ENCODE assay signal across 9 mouse cellular contexts in the genomic region with DNA sequence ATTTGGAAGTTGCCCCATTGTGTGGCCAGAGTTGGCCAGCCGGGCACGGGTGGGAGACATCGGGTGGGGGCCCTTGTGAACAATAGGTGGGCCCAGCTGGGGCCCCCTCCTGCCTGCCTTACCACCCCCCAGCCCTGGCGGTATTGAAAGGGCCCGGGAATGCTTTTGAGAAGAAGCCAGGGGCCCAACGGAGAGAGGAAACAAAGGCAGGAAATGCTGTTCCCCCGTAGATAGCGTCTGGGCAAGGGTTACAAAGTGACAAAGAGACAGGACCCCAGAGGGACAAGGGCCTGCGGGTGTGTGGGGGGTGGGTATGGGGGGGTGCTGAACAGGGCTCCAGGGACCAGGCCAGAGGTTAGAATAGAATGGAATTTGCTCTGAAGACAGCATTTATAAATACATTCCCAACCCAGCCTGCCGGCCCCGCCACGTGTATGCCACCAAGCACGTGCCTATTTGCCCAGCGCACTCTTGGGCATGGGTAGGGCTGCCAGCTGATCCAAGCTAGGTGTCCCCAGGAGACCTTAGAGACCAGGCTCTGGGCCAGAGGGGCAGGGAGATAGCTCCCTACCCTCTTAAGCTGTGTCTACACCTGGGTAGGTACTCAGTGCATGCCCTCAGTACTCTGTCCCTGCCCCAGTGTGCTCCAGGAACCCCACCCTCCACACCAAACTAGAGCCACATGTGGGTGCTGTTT. TPM values are rescaled to one million over a fixed set of nuclear protein-coding genes. Genes with fewer than 3 reads are reported as not detected.
DNase-seq lines count a peak whose midpoint lies in the region; ATAC-seq and TF ChIP-seq lines count a peak whose summit lies in the region.
"Had no signal": no experiment of that assay in that cellular context is flagged by ENCODE, and none has a peak within 500 bp of the region (broad histone marks: within the 10 kb centered on the region; RNA-seq: fewer than 3 reads in every experiment).

No protein-coding gene starts in this region.

- DNase-seq in 416B (ENCODE audit: low read depth): peak; percentile 72
- peak; percentile 31 for DNase-seq in hindbrain, embryonic 11.5 days (ENCODE audit: low spot score)
- DNase-seq in liver, embryonic 14.5 days (ENCODE audit: low read depth in 3 of 3, low spot score in 3 of 3): no peak
- DNase-seq in cerebellum, postnatal 25 days: no peak
- DNase-seq in urinary bladder, adult 2 months (ENCODE audit: low spot score): no peak
- DNase-seq in gastrocnemius, postnatal 36 days: no peak

- peak; percentile 40 for ATAC-seq in common myeloid progenitor, adult 5-6 weeks (replicated peaks; ENCODE audit: low read depth, poor library complexity, severe bottlenecking)
- ATAC-seq in hindbrain, embryonic 11.5 days (ENCODE audit: low FRiP score): no peak
- 0 out of 2 replicates have a peak, but pooled peaks have one; percentile 18 for ATAC-seq in liver, embryonic 14.5 days (ENCODE audit: insufficient read depth)
- ATAC-seq in inflammation-experienced regulatory T-cells, adult 6 months: no peak

- no peak overlapping the region for H3K9ac ChIP-seq in hindbrain, embryonic 11.5 days (ENCODE audit: low read depth, low read length)
- no peak overlapping the region for H3K9ac ChIP-seq in liver, embryonic 14.5 days (replicated peaks)
- H3K9ac ChIP-seq: limb, embryonic 12.5 days had no signal

- peak overlapping the region; percentile 53 for H3K27ac ChIP-seq in hindbrain, embryonic 11.5 days (ENCODE audit: low read depth, low read length)
- no peak overlapping the region for H3K27ac ChIP-seq in liver, embryonic 14.5 days
- H3K27ac ChIP-seq: limb, embryonic 12.5 days had no signal

- TF ChIP-seq CTCF in liver, embryonic 14.5 days (IDR thresholded peaks at IDR 0.05; ENCODE audit: low read depth): no peak

- no peak for TF ChIP-seq EP300 in liver, embryonic 14.5 days (IDR thresholded peaks at IDR 0.05; ENCODE audit: low read depth)

- no peaks in the 10 kb centered on the region for H3K9me3 ChIP-seq in hindbrain, embryonic 11.5 days (ENCODE audit: control insufficient read depth, low read length)
- no peaks in the 10 kb centered on the region for H3K9me3 ChIP-seq in liver, embryonic 14.5 days (ENCODE audit: control insufficient read depth, low read length)
- H3K9me3 ChIP-seq: limb, embryonic 12.5 days had no signal

- peaks cover 10% of the 10 kb centered on the region for H3K4me1 ChIP-seq in hindbrain, embryonic 11.5 days (replicated peaks; ENCODE audit: control insufficient read depth, insufficient read depth, low read length)
- H3K4me1 ChIP-seq in liver, embryonic 14.5 days (replicated peaks; ENCODE audit: control insufficient read depth in 2 of 2, insufficient read depth in 2 of 2, low read length in 1 of 2): peaks cover 0 to 17% of the 10 kb centered on the region in 2 experiments; a peak in 2 of 4 replicates
- H3K4me1 ChIP-seq: limb, embryonic 12.5 days had no signal

- no peak overlapping the region for H3K4me3 ChIP-seq in hindbrain, embryonic 11.5 days (ENCODE audit: low read depth, low read length)
- no peak overlapping the region for H3K4me3 ChIP-seq in liver, embryonic 14.5 days (ENCODE audit: insufficient read depth in 1 of 2, low read depth in 2 of 2, low read length in 2 of 2)
- H3K4me3 ChIP-seq: limb, embryonic 12.5 days had no signal

- intact Hi-C loops in gastrocnemius, postnatal 36 days (cut with DNase I): loop anchor here (5.0 kb wide), 1 partner anchor 52 kb away; no protein-coding TSS in a partner anchor

- 26% methylated on average over 14 of the region's 14 CpGs for WGBS in hindbrain, embryonic 11.5 days
- 11% methylated on average over 14 of the region's 14 CpGs for WGBS in liver, embryonic 14.5 days (ENCODE audit: insufficient replicate concordance)

- no peak overlapping the region for H3K4me2 ChIP-seq in hindbrain, embryonic 11.5 days (replicated peaks; ENCODE audit: low read depth, low read length)
- H3K4me2 ChIP-seq in liver, embryonic 14.5 days (ENCODE audit: low read depth): no peak overlapping the region; the same call in 1 of the 2 replicates
- H3K4me2 ChIP-seq: limb, embryonic 12.5 days had no signal

- peaks cover under 1% of the 10 kb centered on the region; the same call in 1 of the 2 replicates for H3K27me3 ChIP-seq in hindbrain, embryonic 11.5 days (ENCODE audit: control insufficient read depth, insufficient read depth, low read length)
- no peaks in the 10 kb centered on the region for H3K27me3 ChIP-seq in liver, embryonic 14.5 days (ENCODE audit: control insufficient read depth, insufficient read depth, low read length)

- no peaks in the 10 kb centered on the region for H3K36me3 ChIP-seq in hindbrain, embryonic 11.5 days (ENCODE audit: control insufficient read depth, insufficient read depth, low read length)
- no peaks in the 10 kb centered on the region for H3K36me3 ChIP-seq in liver, embryonic 14.5 days (replicated peaks; ENCODE audit: control insufficient read depth, insufficient read depth, low read depth)
- H3K36me3 ChIP-seq: limb, embryonic 12.5 days had no signal

RNA-seq across cellular contexts. Expression of a gene that starts 10.0 kb away (rescaled TPM):
- total RNA-seq in common myeloid progenitor, adult 5-6 weeks (2017): 0.10 and 0.82 TPM in 2 replicates
- polyA plus RNA-seq in hindbrain, embryonic 11.5 days (2014; fragmentation: Nextera tagmentation; extraction: Ambion mirVana): 1.9 and 2.2 TPM in 2 replicates
- polyA plus RNA-seq in liver, embryonic 14.5 days (2012; rRNA removed): 1.5 and 1.7 TPM in 2 replicates
- 0.71 and 0.92 TPM in 2 replicates for polyA plus RNA-seq in liver, embryonic 14.5 days (2014; fragmentation: Nextera tagmentation; extraction: Ambion mirVana)
- 12.3 and 14.5 TPM in 2 replicates for polyA plus RNA-seq in urinary bladder, adult 2 months (2012; rRNA removed)
- 10 to 100 TPM; 16.5 to 17.9 TPM for total RNA-seq in gastrocnemius, postnatal 36 days (2021)
- polyA plus RNA-seq in inflammation-experienced regulatory T-cells, adult 6 months (2017; shearing (Covaris generic)): 1 to 10 TPM; 1.4 to 2.1 (median 2.1) TPM

RNA-seq across cellular contexts. Expression of a gene that starts 33.9 kb away (rescaled TPM):
- total RNA-seq in common myeloid progenitor, adult 5-6 weeks (2017): 3.4 and 5.5 TPM in 2 replicates
- 1.7 and 2.2 TPM in 2 replicates for polyA plus RNA-seq in hindbrain, embryonic 11.5 days (2014; fragmentation: Nextera tagmentation; extraction: Ambion mirVana)
- 2.5 and 2.6 TPM in 2 replicates for polyA plus RNA-seq in liver, embryonic 14.5 days (2012; rRNA removed)
- 0.62 and 1.3 TPM in 2 replicates for polyA plus RNA-seq in liver, embryonic 14.5 days (2014; fragmentation: Nextera tagmentation; extraction: Ambion mirVana)
- 57.3 and 57.6 TPM in 2 replicates for polyA plus RNA-seq in urinary bladder, adult 2 months (2012; rRNA removed)
- total RNA-seq in gastrocnemius, postnatal 36 days (2021): 10 to 100 TPM; 10.8 to 16.8 TPM
- 10 to 100 TPM; 13.3 to 48.6 (median 38.5) TPM for polyA plus RNA-seq in inflammation-experienced regulatory T-cells, adult 6 months (2017; shearing (Covaris generic))

Comparison
In these comparisons a context has a peak if more than half of its experiments do, and no peak if none do; other contexts are left out.
1. DNase-seq: peak in 416B (single experiment) and hindbrain, embryonic 11.5 days (single experiment); none in liver, embryonic 14.5 days (0 of 3), cerebellum, postnatal 25 days (0 of 2), urinary bladder, adult 2 months (single experiment) and gastrocnemius, postnatal 36 days (0 of 2).
2. ATAC-seq: peak in common myeloid progenitor, adult 5-6 weeks (single experiment) and liver, embryonic 14.5 days (single experiment); none in hindbrain, embryonic 11.5 days (single experiment) and inflammation-experienced regulatory T-cells, adult 6 months (single experiment).